Mouse (Mus musculus) G1E (cell line): ENCODE measurements around the gene Rbp1. TPM values are rescaled to one million over a fixed set of nuclear protein-coding genes. Genes with fewer than 3 reads are reported as not detected.

ENCODE experiments used
- ATAC-seq: 2 replicates; pipeline ENCODE4 v1.8.0; 2016; ENCODE audit warnings: mild to moderate bottlenecking; ENCODE audit not compliant: insufficient number of reproducible peaks, poor library complexity, low FRiP score, severe bottlenecking; ENCODE audit errors: extremely low read depth
- DNase-seq: peaks from one replicate; pipeline ENCODE4 v3.0.0; 2012; ENCODE audit warnings: low spot score
- H3K27me3 ChIP-seq: 2 replicates; pipeline ENCODE4 v1.6.1; 2012; ENCODE audit warnings: mild to moderate bottlenecking, low read length, inconsistent platforms; ENCODE audit not compliant: insufficient read depth
- H3K36me3 ChIP-seq: replicated peaks from 2 replicates; pipeline ENCODE3; 2012; ENCODE audit warnings: mild to moderate bottlenecking, inconsistent platforms
- H3K4me1 ChIP-seq: 2 replicates; pipeline ENCODE4 v1.6.1; 2012; ENCODE audit warnings: low read depth, low read length, inconsistent platforms, mixed read lengths; ENCODE audit not compliant: insufficient read depth
- H3K4me3 ChIP-seq: 2 replicates; pipeline ENCODE4 v1.5.1; 2012; ENCODE audit warnings: low read depth, mild to moderate bottlenecking, inconsistent platforms, low read length, moderate library complexity, mixed read lengths
- H3K9me3 ChIP-seq: replicated peaks from 2 replicates; pipeline ENCODE4 v1.6.1; 2012; ENCODE audit warnings: inconsistent platforms
- CTCF ChIP-seq: IDR thresholded peaks from 2 replicates; pipeline ENCODE4 v1.5.1; 2012; ENCODE audit warnings: low read depth, low read length, inconsistent platforms, mixed read lengths
- GATA1 ChIP-seq: IDR thresholded peaks from 2 replicates; pipeline ENCODE4 v1.6.1; 2012; ENCODE audit warnings: borderline replicate concordance, low read length, inconsistent platforms, mixed read lengths
- GATA2 ChIP-seq: IDR thresholded peaks from 2 replicates; pipeline ENCODE4 v1.6.1; 2012; ENCODE audit warnings: low read depth, low read length, inconsistent platforms, borderline replicate concordance
- POLR2AphosphoS5 ChIP-seq: IDR thresholded peaks from 2 replicates; pipeline ENCODE4 v1.6.1; 2012; ENCODE audit warnings: low read depth, low read length, inconsistent platforms; ENCODE audit not compliant: insufficient replicate concordance
- TAL1 ChIP-seq: conservative IDR thresholded peaks from 2 replicates; pipeline ENCODE4 v1.6.1; 2012; ENCODE audit warnings: low read depth, low read length, inconsistent platforms, mixed read lengths
- polyA plus RNA-seq: library from polyadenylated mRNA; stranded (reverse); fragments of >175 nt; gene quantifications from 2 replicates; pipeline ENCODE4 v1.2.3, GENCODE M21; 2012
- total RNA-seq, 2 experiments: library from RNA; stranded (forward) in 1 of 2; stranded (reverse) in 1 of 2; fragments of 200-1000 nt in 1 of 2; fragments of >200 nt in 1 of 2; fragmentation: Nextera tagmentation in 1 of 2; gene quantifications; 2 replicates each; pipeline ENCODE4 v1.2.3; 2014 to 2017

Rbp1 gene
- total and polyA plus RNA-seq, 3 experiments = 0.05 TPM; not detected in 2

DNA sequence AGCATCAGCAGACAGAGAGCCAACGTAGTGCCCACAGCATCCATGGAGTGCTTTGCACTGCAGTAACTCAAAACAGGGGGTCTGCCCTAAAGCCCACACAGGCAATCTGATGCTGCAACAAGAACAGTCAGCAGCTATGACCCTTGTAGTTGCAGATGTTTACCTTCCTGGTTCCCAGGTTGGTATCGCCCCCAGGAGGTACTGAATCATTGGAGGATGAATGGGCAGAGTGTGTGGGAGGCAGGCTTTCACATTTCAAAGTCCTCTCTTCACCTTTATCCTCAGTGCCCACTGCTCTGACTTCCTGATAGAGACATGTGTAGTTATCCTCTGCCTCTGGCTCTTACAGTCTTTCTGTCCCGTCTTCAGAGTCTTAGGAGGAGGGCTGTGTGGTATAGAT lies 858 bp upstream of the Rbp1 start:
- Histone ChIP-seq H3K4me3 (no peak overlapping the region), H3K9me3 (no peaks in the 10 kb centered on the region), H3K36me3 (no peaks in the 10 kb centered on the region), H3K4me1 (no peaks in the 10 kb centered on the region), H3K27me3 (peaks cover 34% of the 10 kb centered on the region)
- DNase-seq = no peak
- no peak for TF ChIP-seq POLR2AphosphoS5
- no peak for ATAC-seq

GRCm38 (mm10) chr9:98423691-98424090 lies 930 bp downstream of the Rbp1 start:
- Histone ChIP-seq H3K4me1 (no peaks in the 10 kb centered on the region), H3K36me3 (no peaks in the 10 kb centered on the region), H3K4me3 (no peak overlapping the region), H3K9me3 (no peaks in the 10 kb centered on the region), H3K27me3 (peaks cover 37% of the 10 kb centered on the region)
- ATAC-seq = no peak
- no peak for TF ChIP-seq GATA1
- TF ChIP-seq GATA2 = no peak
- TF ChIP-seq POLR2AphosphoS5 = no peak
- no peak for TF ChIP-seq TAL1
- no peak for TF ChIP-seq CTCF
- DNase-seq = no peak

GRCm38 (mm10) chr9:98424291-98424690 lies 1.5 kb downstream of the Rbp1 start:
- Histone ChIP-seq H3K4me1 (no peaks in the 10 kb centered on the region), H3K27me3 (peaks cover 43% of the 10 kb centered on the region), H3K4me3 (no peak overlapping the region)

GRCm38 (mm10) chr9:98424725-98425210 lies 2.0 kb downstream of the Rbp1 start:
- no peak overlapping the region for H3K4me3 ChIP-seq
- no peak for TF ChIP-seq GATA2
- TF ChIP-seq GATA1 = no peak
- TF ChIP-seq TAL1 = no peak
- no peak for TF ChIP-seq CTCF
- no peak for TF ChIP-seq POLR2AphosphoS5

More at GRCm38 (mm10) chr9:98424291-98424690, 1.5 kb downstream of the Rbp1 start:
- Histone ChIP-seq H3K36me3 (no peaks in the 10 kb centered on the region), H3K9me3 (no peaks in the 10 kb centered on the region)
- DNase-seq = no peak
- no peak for TF ChIP-seq TAL1
- no peak for TF ChIP-seq CTCF
- no peak for TF ChIP-seq GATA2
- TF ChIP-seq GATA1 = no peak
- no peak for TF ChIP-seq POLR2AphosphoS5
- ATAC-seq = no peak

DNA sequence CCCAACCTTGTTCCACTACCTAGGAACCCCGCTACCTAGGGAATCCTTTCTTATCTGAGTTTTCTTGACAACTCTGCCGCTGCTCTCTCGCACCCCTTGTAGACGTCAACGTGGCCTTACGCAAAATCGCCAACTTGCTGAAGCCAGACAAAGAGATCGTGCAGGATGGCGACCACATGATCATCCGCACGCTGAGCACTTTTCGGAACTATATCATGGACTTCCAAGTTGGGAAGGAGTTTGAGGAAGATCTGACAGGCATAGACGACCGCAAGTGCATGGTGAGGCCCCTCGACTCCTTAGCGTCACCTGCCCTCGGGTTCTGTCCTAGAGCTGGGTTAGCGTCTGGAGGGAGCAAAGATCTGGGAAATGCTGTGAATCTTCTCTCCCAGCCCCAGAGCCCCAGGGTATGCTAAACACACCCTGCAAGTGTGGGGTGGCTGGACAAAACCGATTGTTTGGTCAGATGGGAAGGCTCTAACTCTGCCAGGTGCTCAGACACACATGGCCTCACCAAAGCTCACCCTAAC lies 2.7 kb downstream of the Rbp1 start:
- H3K9me3 ChIP-seq = no peaks in the 10 kb centered on the region
- TF ChIP-seq CTCF (no peak), TAL1 (no peak)
- ATAC-seq = no peak
- DNase-seq = no peak
- peaks cover 46% of the 10 kb centered on the region for H3K27me3 ChIP-seq
- H3K4me1 ChIP-seq = no peaks in the 10 kb centered on the region
- H3K36me3 ChIP-seq = no peaks in the 10 kb centered on the region
- H3K4me3 ChIP-seq = no peak overlapping the region

More at GRCm38 (mm10) chr9:98424725-98425210, 2.0 kb downstream of the Rbp1 start:
- ATAC-seq (no peak), DNase-seq (no peak)
- H3K9me3 ChIP-seq = no peaks in the 10 kb centered on the region
- peaks cover 48% of the 10 kb centered on the region for H3K27me3 ChIP-seq
- H3K36me3 ChIP-seq = no peaks in the 10 kb centered on the region
- no peaks in the 10 kb centered on the region for H3K4me1 ChIP-seq

- TF ChIP-seq GATA2 = no peak
- no peak for TF ChIP-seq POLR2AphosphoS5
- no peak for TF ChIP-seq GATA1
- TF ChIP-seq TAL1 = no peak
- no peak for TF ChIP-seq CTCF
- Histone ChIP-seq H3K9me3 (no peaks in the 10 kb centered on the region), H3K27me3 (peaks cover 48% of the 10 kb centered on the region), H3K36me3 (no peaks in the 10 kb centered on the region), H3K4me3 (no peak overlapping the region), H3K4me1 (no peaks in the 10 kb centered on the region)
- ATAC-seq = no peak
- no peak for DNase-seq
These were observed 5.3 kb downstream of the Rbp1 start for GRCm38 (mm10) chr9:98427906-98428517.
